ENCODE assay signal across 7 mouse cellular contexts in genomic region chr9:74975416-74975815, GRCm38 (mm10). TPM values are rescaled to one million over a fixed set of nuclear protein-coding genes. Genes with fewer than 3 reads are reported as not detected.
A peak's percentile ranks its signal among the peaks of the same experiment; 100 is the strongest.
DNase-seq lines count a peak whose midpoint lies in the region; ATAC-seq and TF ChIP-seq lines count a peak whose summit lies in the region.

No protein-coding gene starts in this region.

- H3K27ac ChIP-seq in hindbrain, embryonic 12.5 days = peak overlapping the region; percentile 93
- H3K27ac ChIP-seq in limb, embryonic 15.5 days = peak overlapping the region; percentile 82
- peak overlapping the region; percentile 78 for H3K27ac ChIP-seq in small intestine, adult 2 months (ENCODE audit: insufficient read depth, low read depth, low read length)

- WGBS in hindbrain, embryonic 12.5 days = 19% methylated on average over 7 of the region's 7 CpGs
- 16% methylated on average over 7 of the region's 7 CpGs for WGBS in limb, embryonic 15.5 days
- WGBS in small intestine, adult 2 months = 4% methylated on average over 7 of the region's 7 CpGs

- H3K9ac ChIP-seq in hindbrain, embryonic 12.5 days = peak overlapping the region; percentile 60
- H3K9ac ChIP-seq in limb, embryonic 15.5 days = no peak overlapping the region

- no peaks in the 10 kb centered on the region for H3K36me3 ChIP-seq in hindbrain, embryonic 12.5 days
- no peaks in the 10 kb centered on the region for H3K36me3 ChIP-seq in limb, embryonic 15.5 days
- H3K36me3 ChIP-seq in small intestine, adult 2 months (ENCODE audit: control insufficient read depth, insufficient read depth, low read length) = no peaks in the 10 kb centered on the region

- POLR2A ChIA-PET in Patski (lab: Charles Lee) = interaction anchor here (0.7 kb wide), 1 partner anchor 67 kb away, joined by 3 read pairs; no protein-coding TSS in a partner anchor

- peak overlapping the region; percentile 42 for H3K4me3 ChIP-seq in hindbrain, embryonic 12.5 days
- peak overlapping the region; percentile 51 for H3K4me3 ChIP-seq in limb, embryonic 15.5 days
- H3K4me3 ChIP-seq in small intestine, adult 2 months (ENCODE audit: low read depth, low read length) = peak overlapping the region; percentile 3; the same call in 1 of the 2 replicates

- no peaks in the 10 kb centered on the region for H3K9me3 ChIP-seq in hindbrain, embryonic 12.5 days (replicated peaks)
- H3K9me3 ChIP-seq in limb, embryonic 15.5 days = no peaks in the 10 kb centered on the region

- TF ChIP-seq CTCF in Patski (IDR thresholded peaks at IDR 0.05) = no peak
- no peak for TF ChIP-seq CTCF in small intestine, adult 2 months (IDR thresholded peaks at IDR 0.05; ENCODE audit: extremely low read depth, insufficient read length, insufficient replicate concordance, low read depth, low read length)

- peak overlapping the region; percentile 57 for H3K4me2 ChIP-seq in hindbrain, embryonic 12.5 days (replicated peaks)
- H3K4me2 ChIP-seq in limb, embryonic 15.5 days = peak overlapping the region; percentile 75

- H3K27me3 ChIP-seq in Patski = no peaks in the 10 kb centered on the region
- no peaks in the 10 kb centered on the region for H3K27me3 ChIP-seq in hindbrain, embryonic 12.5 days
- no peaks in the 10 kb centered on the region for H3K27me3 ChIP-seq in limb, embryonic 15.5 days
- no peaks in the 10 kb centered on the region for H3K27me3 ChIP-seq in small intestine, adult 2 months (ENCODE audit: control insufficient read depth, insufficient read depth, low read length)

- H3K4me1 ChIP-seq in hindbrain, embryonic 12.5 days = peaks cover 32% of the 10 kb centered on the region
- H3K4me1 ChIP-seq in limb, embryonic 15.5 days = peaks cover 14% of the 10 kb centered on the region
- peaks cover 6% of the 10 kb centered on the region for H3K4me1 ChIP-seq in small intestine, adult 2 months (ENCODE audit: control insufficient read depth, insufficient read depth, insufficient read length, low read length)

- DNase-seq in Patski (ENCODE audit: low read depth, low spot score) = no peak
- DNase-seq in layer of hippocampus, adult 8-10 months (ENCODE audit: low spot score in 2 of 2) = no peak
- no peak for DNase-seq in cerebellum, adult 11-12 months

- CTCF ChIA-PET in Patski (lab: Charles Lee) = interaction anchor here (1.2 kb wide), 2 partner anchors 10 to 24 kb away, joined by 3 to 7 read pairs; no protein-coding TSS in a partner anchor

- TF ChIP-seq POLR2A in small intestine, adult 2 months (IDR thresholded peaks at IDR 0.05; ENCODE audit: low read depth, low read length) = no peak

- in situ Hi-C loops in Patski (cut with MboI; ENCODE audit: low pct_unique_long_range_greater_than_20kb) = no loop called here

- peak; percentile 16 for ATAC-seq in CD4-positive, CD25-positive, alpha-beta regulatory T cell, adult 4 months
- ATAC-seq in Patski = peak; percentile 37
- ATAC-seq in hindbrain, embryonic 12.5 days (ENCODE audit: low FRiP score) = peak; percentile 48
- ATAC-seq in limb, embryonic 15.5 days (ENCODE audit: insufficient number of reproducible peaks, low FRiP score, low TSS enrichment, low read depth) = 0 out of 2 replicates have a peak, but pooled peaks have one; percentile 10

RNA-seq across cellular contexts. Expression of gene Fam214a, which starts 22.7 kb away (rescaled TPM):
- polyA plus RNA-seq in CD4-positive, CD25-positive, alpha-beta regulatory T cell, adult 4 months (2017; shearing (Covaris generic)) = 10 to 100 TPM; 24.3 to 28.4 TPM
- 14.3 TPM for polyA plus RNA-seq in Patski (2021)
- polyA plus RNA-seq in hindbrain, embryonic 12.5 days (2016; fragmentation: Nextera tagmentation; extraction: Ambion mirVana) = 26.8 and 30.9 TPM in 2 replicates
- 11.1 and 11.3 TPM in 2 replicates for polyA plus RNA-seq in limb, embryonic 15.5 days (2015; fragmentation: Nextera tagmentation; extraction: Ambion mirVana)
- 1.0 and 2.9 TPM in 2 replicates for polyA plus RNA-seq in small intestine, adult 2 months (2012; rRNA removed)
- total RNA-seq in layer of hippocampus, adult 8-10 months (2022) = 10 to 100 TPM; 41.4 to 54.5 (median 46.0) TPM
